Mouse (Mus musculus): ENCODE results near the gene Coq9.

GRCm38 (mm10) chr8:94802375-94802774 lies 35.7 kb upstream of the Coq9 start:
- no peak for TF ChIP-seq TBP (conservative IDR thresholded peaks at IDR 0.05; ENCODE audit: low read depth, low read length)
- no peak for TF ChIP-seq CTCF (conservative IDR thresholded peaks at IDR 0.05 in 1 of 2, IDR thresholded peaks at IDR 0.05 in 1 of 2; ENCODE audit: low read depth in 2 of 2, low read length in 2 of 2)
- no peak for TF ChIP-seq SMC3 (IDR thresholded peaks at IDR 0.05; ENCODE audit: low read depth, low read length)
- no peak for TF ChIP-seq ZC3H11A (IDR thresholded peaks at IDR 0.05; ENCODE audit: low read depth, low read length)
- TF ChIP-seq EP300 (IDR thresholded peaks at IDR 0.05; ENCODE audit: low read length), result peak; percentile 78
- TF ChIP-seq ZKSCAN1 (IDR thresholded peaks at IDR 0.05; ENCODE audit: borderline replicate concordance, low read depth, low read length), result no peak
- no peak for TF ChIP-seq RAD21 (IDR thresholded peaks at IDR 0.05; ENCODE audit: low read depth, low read length)
- TF ChIP-seq E2F4 (IDR thresholded peaks at IDR 0.05; ENCODE audit: insufficient replicate concordance, low read depth, low read length), result no peak
- peak; percentile 51 for TF ChIP-seq HCFC1 (IDR thresholded peaks at IDR 0.05; ENCODE audit: low read depth, low read length)
- TF ChIP-seq ETS1 (conservative IDR thresholded peaks at IDR 0.05; ENCODE audit: low read depth, low read length), result peak; percentile 48; the same call in 1 of the 2 replicates
- TF ChIP-seq MAZ (IDR thresholded peaks at IDR 0.05; ENCODE audit: low read depth, low read length), result 0 out of 2 replicates have a peak, but pooled peaks have one; percentile 37
- no peak for TF ChIP-seq MAFK (IDR thresholded peaks at IDR 0.05; ENCODE audit: insufficient replicate concordance, low read length)
- TF ChIP-seq NRF1 (IDR thresholded peaks at IDR 0.05; ENCODE audit: low read depth, low read length), result no peak

Data from CH12.LX (cell line).